Mouse (Mus musculus) urinary bladder, postnatal 36 days (tissue): ENCODE measurements at regions not wholly inside any gene's neighbourhood (a gene's known extent, or its start where the extent isn't known, plus 50 kb on each side); places are given as distances from the start of the nearest gene placed in this dataset.

Experiments used
- DNase-seq, 2 experiments: peaks; one replicate each; pipeline ENCODE4 v3.0.0; 2022; ENCODE audit warnings: low spot score in 2 of 2, mixed read lengths in 1 of 2

GRCm38 (mm10) chr1:65439129-65439528, 157.3 kb downstream of the Pth2r start:
- no peak for DNase-seq

- peak; percentile 5 to 10 for DNase-seq
These were observed 158.3 kb downstream of the Pth2r start for GRCm38 (mm10) chr1:65440156-65440555.
